Mouse (Mus musculus): Measurements from ENCODE around the gene Zbtb38.

DNA sequence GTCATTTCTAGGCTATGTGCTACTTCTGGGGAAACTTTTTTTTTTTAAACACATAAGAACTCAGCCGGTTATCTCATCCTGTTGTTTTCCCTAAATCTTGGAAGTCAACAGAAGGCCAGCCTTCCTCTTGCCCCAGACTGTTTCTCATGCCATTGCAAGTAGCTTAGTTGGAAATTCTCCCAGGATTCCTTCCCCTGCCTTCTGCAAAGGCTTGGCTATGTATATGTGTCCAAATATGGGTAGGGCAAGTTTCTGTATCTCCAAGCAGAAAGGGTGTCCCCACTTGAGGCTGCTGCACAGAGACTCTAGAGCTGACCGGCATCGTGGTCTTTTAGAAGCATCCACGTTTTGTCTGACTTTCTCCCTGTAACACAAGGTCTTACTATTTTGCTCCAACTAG, 63.6 kb downstream of the Zbtb38 start:
- no peak for TF ChIP-seq CTCF (IDR thresholded peaks at IDR 0.05; ENCODE audit: low read depth, low read length)
- TF ChIP-seq POLR2A (IDR thresholded peaks at IDR 0.05; ENCODE audit: borderline replicate concordance, low read depth, low read length) = no peak
